In the genomic region with DNA sequence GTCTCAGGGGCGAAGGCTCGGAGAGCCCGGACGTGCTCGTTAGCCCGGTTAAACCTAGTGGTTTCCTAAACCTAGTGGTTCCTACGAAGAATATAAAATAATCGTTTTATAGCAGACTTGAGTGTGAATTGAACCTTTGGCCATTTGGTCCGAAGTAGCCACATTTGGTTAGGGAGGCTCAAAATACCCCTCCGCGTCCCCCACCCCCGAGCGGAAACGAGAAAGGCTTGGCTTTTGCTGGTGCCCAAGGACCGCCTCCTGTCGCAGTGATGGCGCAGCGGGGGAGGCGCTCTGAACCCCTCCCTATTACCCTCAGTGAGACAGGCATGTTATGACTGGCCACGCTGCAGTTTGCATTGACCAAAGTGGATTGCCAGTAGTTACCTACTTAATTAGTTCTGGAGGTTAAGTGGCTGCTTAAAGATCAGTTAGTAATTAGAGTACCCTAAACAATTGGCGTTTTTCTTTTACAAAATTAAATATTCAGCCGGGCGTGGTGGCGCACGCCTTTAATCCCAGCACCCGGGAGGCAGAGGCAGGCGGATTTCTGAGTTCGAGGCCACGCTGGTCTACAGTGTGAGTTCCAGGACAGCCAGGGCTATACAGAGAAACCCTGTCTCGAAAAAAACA, we compare ENCODE assay signal across 8 mouse cellular contexts. TPM values are rescaled to one million over a fixed set of nuclear protein-coding genes. Genes with fewer than 3 reads are reported as not detected.
DNase-seq lines count a peak whose midpoint lies in the region; ATAC-seq and TF ChIP-seq lines count a peak whose summit lies in the region.

No protein-coding gene starts in this region.

- ATAC-seq in erythroblast, adult 5-6 weeks (replicated peaks; ENCODE audit: low FRiP score, poor library complexity, severe bottlenecking), result peak; percentile 82
- ATAC-seq in heart, embryonic 12.5 days (ENCODE audit: insufficient number of reproducible peaks, low FRiP score), result peak; percentile 71
- ATAC-seq in kidney, postnatal 0 days (replicated peaks; ENCODE audit: low FRiP score, low read depth), result peak; percentile 44; the same call in 1 of the 2 replicates
- ATAC-seq in liver, embryonic 12.5 days, result peak; percentile 70
- ATAC-seq in stomach, embryonic 14.5 days (ENCODE audit: insufficient number of reproducible peaks, insufficient read depth, low FRiP score, low read depth), result peak; percentile 51

- peaks cover 41% of the 10 kb centered on the region for H3K36me3 ChIP-seq in C2C12 (ENCODE audit: control insufficient read depth, insufficient read depth)
- peaks cover 30% of the 10 kb centered on the region for H3K36me3 ChIP-seq in heart, embryonic 12.5 days
- H3K36me3 ChIP-seq in kidney, postnatal 0 days (ENCODE audit: insufficient read depth, low read length), result peaks cover 29% of the 10 kb centered on the region
- H3K36me3 ChIP-seq in liver, embryonic 12.5 days, result peaks cover 54% of the 10 kb centered on the region
- H3K36me3 ChIP-seq in stomach, embryonic 14.5 days (ENCODE audit: control insufficient read depth, insufficient read depth, low read length), result peaks cover 34% of the 10 kb centered on the region

- peak overlapping the region; percentile 94 for H3K4me3 ChIP-seq in C2C12 (ENCODE audit: insufficient read depth, poor library complexity, severe bottlenecking)
- peak overlapping the region; percentile 72 for H3K4me3 ChIP-seq in heart, embryonic 12.5 days
- H3K4me3 ChIP-seq in kidney, postnatal 0 days (replicated peaks; ENCODE audit: low read depth, low read length), result peak overlapping the region; percentile 91
- H3K4me3 ChIP-seq in liver, embryonic 12.5 days, result peak overlapping the region; percentile 87
- H3K4me3 ChIP-seq in stomach, embryonic 14.5 days (ENCODE audit: low read depth, low read length), result peak overlapping the region; percentile 79

- 0 out of 2 replicates have a peak, but pooled peaks have one; percentile 8 for TF ChIP-seq POLR2A in brain, embryonic 14.5 days (IDR thresholded peaks at IDR 0.05; ENCODE audit: borderline replicate concordance, extremely low read depth, insufficient read depth, insufficient read length, poor library complexity, severe bottlenecking)

- peak overlapping the region; percentile 89 for H3K9ac ChIP-seq in heart, embryonic 12.5 days
- H3K9ac ChIP-seq in kidney, postnatal 0 days (ENCODE audit: low read depth, low read length), result peak overlapping the region; percentile 98
- peak overlapping the region; percentile 87 for H3K9ac ChIP-seq in liver, embryonic 12.5 days
- peak overlapping the region; percentile 90 for H3K9ac ChIP-seq in stomach, embryonic 14.5 days (replicated peaks; ENCODE audit: low read depth, low read length)

- no peaks in the 10 kb centered on the region for H3K9me3 ChIP-seq in heart, embryonic 12.5 days (replicated peaks)
- no peaks in the 10 kb centered on the region for H3K9me3 ChIP-seq in kidney, postnatal 0 days (replicated peaks; ENCODE audit: low read length)
- H3K9me3 ChIP-seq in liver, embryonic 12.5 days (replicated peaks), result peaks cover 21% of the 10 kb centered on the region
- no peaks in the 10 kb centered on the region for H3K9me3 ChIP-seq in stomach, embryonic 14.5 days (ENCODE audit: control insufficient read depth, low read depth, low read length)

- H3ac ChIP-seq in C2C12 (ENCODE audit: control insufficient read depth, insufficient read length, low read depth), result peak overlapping the region; percentile 97

- no peak for TF ChIP-seq CTCF in C2C12 (IDR thresholded peaks at IDR 0.05; ENCODE audit: control insufficient read depth, insufficient read depth, insufficient read length)
- no peak for TF ChIP-seq CTCF in brain, embryonic 14.5 days (IDR thresholded peaks at IDR 0.05; ENCODE audit: borderline replicate concordance, extremely low read depth, insufficient read depth, insufficient read length)
- no peak for TF ChIP-seq CTCF in kidney, postnatal 0 days (IDR thresholded peaks at IDR 0.05; ENCODE audit: low read depth)

- 1% methylated on average over 30 of the region's 30 CpGs for WGBS in heart, embryonic 12.5 days
- under 1% methylated on average over 30 of the region's 30 CpGs for WGBS in kidney, postnatal 0 days
- under 1% methylated on average over 30 of the region's 30 CpGs for WGBS in liver, embryonic 12.5 days (ENCODE audit: insufficient replicate concordance)
- under 1% methylated on average over 30 of the region's 30 CpGs for WGBS in stomach, embryonic 14.5 days

- peaks cover 14% of the 10 kb centered on the region for H3K4me1 ChIP-seq in heart, embryonic 12.5 days (replicated peaks)
- H3K4me1 ChIP-seq in kidney, postnatal 0 days (replicated peaks; ENCODE audit: insufficient read depth, low read length), result peaks cover 11% of the 10 kb centered on the region
- peaks cover 44% of the 10 kb centered on the region for H3K4me1 ChIP-seq in liver, embryonic 12.5 days
- peaks cover 11% of the 10 kb centered on the region for H3K4me1 ChIP-seq in stomach, embryonic 14.5 days (ENCODE audit: control insufficient read depth, insufficient read depth, low read length)

- peaks cover 31% of the 10 kb centered on the region for H3K79me3 ChIP-seq in C2C12 (ENCODE audit: low read depth)

- H3K79me2 ChIP-seq in C2C12 (ENCODE audit: control insufficient read depth, insufficient read depth), result peaks cover 45% of the 10 kb centered on the region

- H3K27ac ChIP-seq in heart, embryonic 12.5 days (ENCODE audit: poor library complexity, severe bottlenecking), result peak overlapping the region; percentile 97
- H3K27ac ChIP-seq in kidney, postnatal 0 days, result peak overlapping the region; percentile 99
- peak overlapping the region; percentile 97 for H3K27ac ChIP-seq in liver, embryonic 12.5 days
- peak overlapping the region; percentile 98 for H3K27ac ChIP-seq in stomach, embryonic 14.5 days (ENCODE audit: low read length)

- DNase-seq in brain, embryonic 14.5 days (ENCODE audit: low read depth), result peak; percentile 94
- DNase-seq in kidney, postnatal 0 days (ENCODE audit: low spot score), result peak; percentile 94
- DNase-seq in naive thymus-derived CD4-positive, alpha-beta T cell, adult 2 months (ENCODE audit: low read depth), result peak; percentile 88

- H3K27me3 ChIP-seq in C2C12 (ENCODE audit: control insufficient read depth, insufficient read depth, insufficient read length), result no peaks in the 10 kb centered on the region
- no peaks in the 10 kb centered on the region for H3K27me3 ChIP-seq in heart, embryonic 12.5 days (replicated peaks)
- H3K27me3 ChIP-seq in kidney, postnatal 0 days (ENCODE audit: insufficient read depth, low read length), result no peaks in the 10 kb centered on the region
- H3K27me3 ChIP-seq in liver, embryonic 12.5 days (replicated peaks), result no peaks in the 10 kb centered on the region
- H3K27me3 ChIP-seq in stomach, embryonic 14.5 days (ENCODE audit: control insufficient read depth, insufficient read depth, low read length), result no peaks in the 10 kb centered on the region

- peak overlapping the region; percentile 99 for H3K4me2 ChIP-seq in heart, embryonic 12.5 days
- peak overlapping the region; percentile 93 for H3K4me2 ChIP-seq in kidney, postnatal 0 days (ENCODE audit: low read length)
- peak overlapping the region; percentile 86 for H3K4me2 ChIP-seq in liver, embryonic 12.5 days
- H3K4me2 ChIP-seq in stomach, embryonic 14.5 days (replicated peaks; ENCODE audit: low read depth, low read length), result peak overlapping the region; percentile 99

RNA-seq across cellular contexts. Expression of gene Ppia, which starts 1.3 kb away (rescaled TPM):
- polyA plus RNA-seq in C2C12 (2012; fragmentation: generic; extraction: Trizol), result 4,929 TPM
- 2,174 and 2,845 TPM in 2 replicates for polyA plus RNA-seq in brain, embryonic 14.5 days (2012; rRNA removed)
- 1,176 and 1,185 TPM in 2 replicates for total RNA-seq in erythroblast, adult 5-6 weeks (2015; ENCODE audit: low replicate concordance)
- total RNA-seq in erythroblast, adult 5-6 weeks (2017; ENCODE audit: low replicate concordance), result 351 and 513 TPM in 2 replicates
- 4,539 and 4,606 TPM in 2 replicates for polyA plus RNA-seq in heart, embryonic 12.5 days (2016; fragmentation: Nextera tagmentation; extraction: Ambion mirVana)
- 5,621 and 5,791 TPM in 2 replicates for polyA plus RNA-seq in kidney, postnatal 0 days (2015; fragmentation: Nextera tagmentation; extraction: Ambion mirVana)
- polyA plus RNA-seq in liver, embryonic 12.5 days (2016; fragmentation: Nextera tagmentation; extraction: Ambion mirVana), result 3,798 and 3,900 TPM in 2 replicates
- 5,529 and 5,614 TPM in 2 replicates for polyA plus RNA-seq in stomach, embryonic 14.5 days (2014; fragmentation: Nextera tagmentation; extraction: Ambion mirVana)

RNA-seq across cellular contexts. Expression of gene Zmiz2, which starts 27.6 kb away (rescaled TPM):
- 33.0 TPM for polyA plus RNA-seq in C2C12 (2012; fragmentation: generic; extraction: Trizol)
- 65.3 and 153 TPM in 2 replicates for polyA plus RNA-seq in brain, embryonic 14.5 days (2012; rRNA removed)
- 9.8 and 12.9 TPM in 2 replicates for total RNA-seq in erythroblast, adult 5-6 weeks (2015; ENCODE audit: low replicate concordance)
- 1.5 and 3.1 TPM in 2 replicates for total RNA-seq in erythroblast, adult 5-6 weeks (2017; ENCODE audit: low replicate concordance)
- polyA plus RNA-seq in heart, embryonic 12.5 days (2016; fragmentation: Nextera tagmentation; extraction: Ambion mirVana), result 7.0 and 7.5 TPM in 2 replicates
- polyA plus RNA-seq in kidney, postnatal 0 days (2015; fragmentation: Nextera tagmentation; extraction: Ambion mirVana), result 9.9 TPM in 2 replicates
- polyA plus RNA-seq in liver, embryonic 12.5 days (2016; fragmentation: Nextera tagmentation; extraction: Ambion mirVana), result 5.6 and 6.7 TPM in 2 replicates
- polyA plus RNA-seq in stomach, embryonic 14.5 days (2014; fragmentation: Nextera tagmentation; extraction: Ambion mirVana), result 12.6 and 14.3 TPM in 2 replicates

RNA-seq across cellular contexts. Expression of gene H2afv, which starts 27.7 kb away (rescaled TPM):
- polyA plus RNA-seq in C2C12 (2012; fragmentation: generic; extraction: Trizol), result 153 TPM
- polyA plus RNA-seq in brain, embryonic 14.5 days (2012; rRNA removed), result 207 and 320 TPM in 2 replicates
- 53.3 and 54.0 TPM in 2 replicates for total RNA-seq in erythroblast, adult 5-6 weeks (2015; ENCODE audit: low replicate concordance)
- 32.3 and 44.9 TPM in 2 replicates for total RNA-seq in erythroblast, adult 5-6 weeks (2017; ENCODE audit: low replicate concordance)
- 306 TPM in 2 replicates for polyA plus RNA-seq in heart, embryonic 12.5 days (2016; fragmentation: Nextera tagmentation; extraction: Ambion mirVana)
- polyA plus RNA-seq in kidney, postnatal 0 days (2015; fragmentation: Nextera tagmentation; extraction: Ambion mirVana), result 441 and 458 TPM in 2 replicates
- polyA plus RNA-seq in liver, embryonic 12.5 days (2016; fragmentation: Nextera tagmentation; extraction: Ambion mirVana), result 121 and 125 TPM in 2 replicates
- polyA plus RNA-seq in stomach, embryonic 14.5 days (2014; fragmentation: Nextera tagmentation; extraction: Ambion mirVana), result 524 and 623 TPM in 2 replicates

RNA-seq across cellular contexts. Expression of gene Purb, which starts 59.2 kb away (rescaled TPM):
- polyA plus RNA-seq in C2C12 (2012; fragmentation: generic; extraction: Trizol), result 41.0 TPM
- 8.8 and 12.8 TPM in 2 replicates for polyA plus RNA-seq in brain, embryonic 14.5 days (2012; rRNA removed)
- total RNA-seq in erythroblast, adult 5-6 weeks (2015; ENCODE audit: low replicate concordance), result 16.1 and 21.9 TPM in 2 replicates
- total RNA-seq in erythroblast, adult 5-6 weeks (2017; ENCODE audit: low replicate concordance), result 13.0 and 19.0 TPM in 2 replicates
- 29.8 and 32.6 TPM in 2 replicates for polyA plus RNA-seq in heart, embryonic 12.5 days (2016; fragmentation: Nextera tagmentation; extraction: Ambion mirVana)
- 24.5 and 26.4 TPM in 2 replicates for polyA plus RNA-seq in kidney, postnatal 0 days (2015; fragmentation: Nextera tagmentation; extraction: Ambion mirVana)
- 11.2 and 11.6 TPM in 2 replicates for polyA plus RNA-seq in liver, embryonic 12.5 days (2016; fragmentation: Nextera tagmentation; extraction: Ambion mirVana)
- 34.6 and 35.5 TPM in 2 replicates for polyA plus RNA-seq in stomach, embryonic 14.5 days (2014; fragmentation: Nextera tagmentation; extraction: Ambion mirVana)

Comparison
In these comparisons a context has a peak if more than half of its experiments do, and no peak if none do; other contexts are left out.
1. Peak in every context shown above with its lines: DNase-seq, ATAC-seq, H3K4me3 ChIP-seq and H3K27ac ChIP-seq.